Mouse (Mus musculus): ENCODE measurements at regions not wholly inside any gene's neighbourhood (a gene's known extent, or its start where the extent isn't known, plus 50 kb on each side); places are given as distances from the start of the nearest gene placed in this dataset.
A peak's percentile ranks its signal among the peaks of the same experiment; 100 is the strongest.

- H3K27me3 ChIP-seq (replicated peaks; ENCODE audit: control insufficient read depth, insufficient read depth, low read length) = no peaks in the 10 kb centered on the region
- H3K9ac ChIP-seq (replicated peaks; ENCODE audit: low read depth, low read length) = no peak overlapping the region
- no peak for ATAC-seq
- H3K36me3 ChIP-seq (ENCODE audit: control insufficient read depth, insufficient read depth) = no peaks in the 10 kb centered on the region
- WGBS = 88% methylated on average over 3 of the region's 3 CpGs
- no peak overlapping the region for H3K4me3 ChIP-seq (replicated peaks; ENCODE audit: low read length)
- H3K9me3 ChIP-seq (ENCODE audit: control insufficient read depth, low read length) = no peaks in the 10 kb centered on the region
- H3K27ac ChIP-seq (ENCODE audit: low read length) = no peak overlapping the region
- no peaks in the 10 kb centered on the region for H3K4me1 ChIP-seq (replicated peaks; ENCODE audit: control insufficient read depth, insufficient read depth, low read length)
- no peak overlapping the region for H3K4me2 ChIP-seq (ENCODE audit: low read length)
Measured at GRCm38 (mm10) chr4:71218060-71218459, 539.7 kb downstream of the Gm11232 start.

DNA sequence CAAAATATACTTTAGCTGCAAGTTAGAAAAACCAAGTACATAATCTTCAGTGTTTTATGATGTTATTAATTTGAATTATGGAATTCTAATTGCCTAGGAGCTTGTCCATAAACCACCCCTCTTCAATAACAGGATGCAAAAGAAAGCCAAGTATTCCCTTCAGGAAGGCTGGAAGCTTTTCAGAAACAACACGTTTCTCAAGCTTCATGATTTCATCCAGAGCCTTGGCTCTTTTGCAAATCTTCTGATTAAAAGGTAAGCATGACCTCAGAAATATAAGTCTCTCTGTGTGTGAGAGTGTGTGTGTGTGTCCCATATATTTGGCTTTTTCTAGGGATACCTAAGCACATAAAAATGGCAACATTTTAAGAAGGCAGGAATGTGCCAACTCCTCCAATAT is 570.0 kb downstream of the Gm11232 start:
- Histone ChIP-seq H3K9me3 (ENCODE audit: control insufficient read depth, low read length) (no peaks in the 10 kb centered on the region), H3K36me3 (ENCODE audit: control insufficient read depth, insufficient read depth) (no peaks in the 10 kb centered on the region), H3K9ac (replicated peaks; ENCODE audit: low read depth, low read length) (no peak overlapping the region), H3K4me3 (replicated peaks; ENCODE audit: low read length) (no peak overlapping the region), H3K27me3 (replicated peaks; ENCODE audit: control insufficient read depth, insufficient read depth, low read length) (no peaks in the 10 kb centered on the region), H3K4me2 (ENCODE audit: low read length) (no peak overlapping the region), H3K4me1 (replicated peaks; ENCODE audit: control insufficient read depth, insufficient read depth, low read length) (no peaks in the 10 kb centered on the region), H3K27ac (ENCODE audit: low read length) (no peak overlapping the region)
- no peak for ATAC-seq
- 43% methylated on average over 1 of the region's 1 CpGs for WGBS

GRCm38 (mm10) chr4:71177661-71178060 is 580.1 kb downstream of the Gm11232 start:
- WGBS = 90% methylated on average over 2 of the region's 2 CpGs
- Histone ChIP-seq H3K36me3 (ENCODE audit: control insufficient read depth, insufficient read depth) (no peaks in the 10 kb centered on the region), H3K4me1 (replicated peaks; ENCODE audit: control insufficient read depth, insufficient read depth, low read length) (no peaks in the 10 kb centered on the region), H3K4me3 (replicated peaks; ENCODE audit: low read length) (no peak overlapping the region), H3K27ac (ENCODE audit: low read length) (no peak overlapping the region), H3K27me3 (replicated peaks; ENCODE audit: control insufficient read depth, insufficient read depth, low read length) (no peaks in the 10 kb centered on the region), H3K4me2 (ENCODE audit: low read length) (no peak overlapping the region), H3K9ac (replicated peaks; ENCODE audit: low read depth, low read length) (no peak overlapping the region), H3K9me3 (ENCODE audit: control insufficient read depth, low read length) (no peaks in the 10 kb centered on the region)
- no peak for ATAC-seq

- Histone ChIP-seq H3K4me1 (replicated peaks; ENCODE audit: control insufficient read depth, insufficient read depth, low read length) (no peaks in the 10 kb centered on the region), H3K36me3 (ENCODE audit: control insufficient read depth, insufficient read depth) (no peaks in the 10 kb centered on the region), H3K27ac (ENCODE audit: low read length) (no peak overlapping the region), H3K27me3 (replicated peaks; ENCODE audit: control insufficient read depth, insufficient read depth, low read length) (no peaks in the 10 kb centered on the region), H3K4me2 (ENCODE audit: low read length) (no peak overlapping the region), H3K9ac (replicated peaks; ENCODE audit: low read depth, low read length) (no peak overlapping the region), H3K4me3 (replicated peaks; ENCODE audit: low read length) (no peak overlapping the region), H3K9me3 (ENCODE audit: control insufficient read depth, low read length) (no peaks in the 10 kb centered on the region)
- ATAC-seq = no peak
Measured at GRCm38 (mm10) chr4:71165802-71166201, 592.0 kb downstream of the Gm11232 start.

DNA sequence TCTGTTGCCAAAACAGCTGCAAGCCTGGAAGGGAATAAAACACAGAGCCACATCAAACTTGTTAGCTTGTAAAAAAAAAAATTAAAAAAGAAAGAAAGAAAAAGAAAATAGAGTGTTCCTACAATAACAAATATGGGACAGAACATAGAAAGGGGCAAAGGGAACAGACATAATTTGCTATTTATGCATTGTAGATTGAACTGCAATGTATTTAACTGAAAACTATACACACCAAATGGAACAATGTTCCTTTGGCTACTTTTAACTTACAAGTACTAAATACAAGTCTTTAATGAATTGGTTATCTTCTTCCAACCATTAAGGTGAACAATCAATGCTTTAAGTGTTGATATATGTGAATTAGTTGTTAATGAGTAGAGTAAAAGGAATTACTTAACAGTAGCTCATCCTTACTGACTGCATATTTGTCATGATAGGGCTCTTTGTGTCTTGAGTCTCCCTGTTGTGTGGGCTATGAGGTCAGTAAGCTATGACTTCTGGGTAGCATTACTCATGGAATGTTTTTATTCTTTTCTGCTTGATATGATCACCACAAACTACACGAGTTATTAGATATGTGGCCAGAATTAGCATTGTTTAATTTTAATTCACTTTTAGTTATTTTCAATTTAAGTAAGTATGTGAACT is 597.0 kb upstream of the Megf9 start:
- WGBS = 71% methylated on average over 1 of the region's 1 CpGs
- H3K27me3 ChIP-seq (replicated peaks; ENCODE audit: control insufficient read depth, insufficient read depth, low read length) = no peaks in the 10 kb centered on the region
- H3K36me3 ChIP-seq (ENCODE audit: control insufficient read depth, insufficient read depth) = no peaks in the 10 kb centered on the region
- H3K4me2 ChIP-seq (ENCODE audit: low read length) = no peak overlapping the region
- ATAC-seq = no peak
- peaks cover 5% of the 10 kb centered on the region for H3K4me1 ChIP-seq (replicated peaks; ENCODE audit: control insufficient read depth, insufficient read depth, low read length)
- no peak overlapping the region for H3K4me3 ChIP-seq (replicated peaks; ENCODE audit: low read length)
- H3K9me3 ChIP-seq (ENCODE audit: control insufficient read depth, low read length) = no peaks in the 10 kb centered on the region
- no peak overlapping the region for H3K27ac ChIP-seq (ENCODE audit: low read length)
- H3K9ac ChIP-seq (replicated peaks; ENCODE audit: low read depth, low read length) = no peak overlapping the region

GRCm38 (mm10) chr4:71130946-71131669 is 596.3 kb upstream of the Megf9 start:
- Histone ChIP-seq H3K4me1 (replicated peaks; ENCODE audit: control insufficient read depth, insufficient read depth, low read length) (peaks cover 5% of the 10 kb centered on the region), H3K27ac (ENCODE audit: low read length) (no peak overlapping the region), H3K9ac (replicated peaks; ENCODE audit: low read depth, low read length) (no peak overlapping the region), H3K4me3 (replicated peaks; ENCODE audit: low read length) (no peak overlapping the region), H3K36me3 (ENCODE audit: control insufficient read depth, insufficient read depth) (no peaks in the 10 kb centered on the region), H3K4me2 (ENCODE audit: low read length) (no peak overlapping the region), H3K9me3 (ENCODE audit: control insufficient read depth, low read length) (no peaks in the 10 kb centered on the region), H3K27me3 (replicated peaks; ENCODE audit: control insufficient read depth, insufficient read depth, low read length) (no peaks in the 10 kb centered on the region)
- peak; percentile 84 for ATAC-seq
- 30% methylated on average over 7 of the region's 7 CpGs for WGBS

DNA sequence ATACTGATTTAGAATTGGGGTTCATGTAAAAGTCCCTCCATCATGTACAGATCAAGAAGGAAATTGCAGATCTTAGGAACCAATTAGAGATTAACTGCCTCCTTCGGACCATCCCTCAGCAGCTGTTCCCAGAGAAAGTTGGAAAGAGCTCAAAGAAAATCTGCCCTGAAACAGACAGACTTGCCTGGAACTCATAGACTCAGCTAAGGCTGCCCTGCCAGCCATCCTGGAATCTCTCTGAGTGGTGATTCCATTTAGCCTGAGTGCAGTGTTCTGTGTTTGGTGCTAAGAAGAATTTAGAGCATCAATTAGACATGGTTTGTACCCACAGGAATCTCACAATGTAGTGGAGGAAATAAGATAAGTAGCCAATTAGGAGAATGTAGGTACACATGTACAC is 594.5 kb upstream of the Megf9 start:
- Histone ChIP-seq H3K4me1 (replicated peaks; ENCODE audit: control insufficient read depth, insufficient read depth, low read length) (peaks cover 5% of the 10 kb centered on the region), H3K27me3 (replicated peaks; ENCODE audit: control insufficient read depth, insufficient read depth, low read length) (no peaks in the 10 kb centered on the region), H3K4me3 (replicated peaks; ENCODE audit: low read length) (no peak overlapping the region), H3K27ac (ENCODE audit: low read length) (no peak overlapping the region), H3K36me3 (ENCODE audit: control insufficient read depth, insufficient read depth) (no peaks in the 10 kb centered on the region), H3K4me2 (ENCODE audit: low read length) (no peak overlapping the region), H3K9me3 (ENCODE audit: control insufficient read depth, low read length) (no peaks in the 10 kb centered on the region), H3K9ac (replicated peaks; ENCODE audit: low read depth, low read length) (no peak overlapping the region)
- 24% methylated on average over 1 of the region's 1 CpGs for WGBS
- peak; percentile 77 for ATAC-seq

Data from forebrain, embryonic 16.5 days (tissue).